Mouse (Mus musculus): Measurements from ENCODE around the gene Chst15. TPM values are rescaled to one million over a fixed set of nuclear protein-coding genes. Genes with fewer than 3 reads are reported as not detected.

Gene Chst15
- polyA plus RNA-seq, 1 experiment from 2014 or later, result 18.3 TPM

DNA sequence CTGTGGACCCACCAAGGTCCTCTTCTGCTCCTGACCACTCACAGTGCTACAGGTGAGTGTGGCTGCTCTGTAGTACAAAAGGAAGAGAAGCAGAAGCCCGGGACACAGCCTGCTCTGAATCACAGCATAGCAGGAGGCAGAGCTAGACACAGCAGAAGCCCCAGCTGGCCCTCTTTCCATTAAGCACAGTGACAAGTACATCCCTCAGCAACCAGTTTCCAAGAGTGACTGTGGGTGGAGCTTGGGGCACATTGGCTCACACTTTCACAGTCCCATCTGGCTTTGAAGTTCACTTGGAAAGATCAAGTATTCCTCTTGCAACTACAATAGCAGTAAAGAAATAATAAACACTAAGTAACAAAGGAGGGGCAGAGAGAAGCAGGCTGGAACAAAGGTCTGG is 32.2 kb downstream of the Chst15 start:
- no peak for TF ChIP-seq CTCF (IDR thresholded peaks at IDR 0.05; ENCODE audit: low read depth)
- 23% methylated on average over 1 of the region's 1 CpGs for WGBS
- no peaks in the 10 kb centered on the region for H3K36me3 ChIP-seq (ENCODE audit: insufficient read depth)
- peak overlapping the region; percentile 62; the same call in 1 of the 2 replicates for H3K27ac ChIP-seq (ENCODE audit: low read depth)
- no peak overlapping the region for H3K4me3 ChIP-seq (ENCODE audit: low read depth, low read length)
- no peaks in the 10 kb centered on the region for H3K27me3 ChIP-seq (ENCODE audit: insufficient read depth, low read length)
- no peak overlapping the region for H3K9ac ChIP-seq
- DNase-seq (peak; percentile 79), ATAC-seq (ENCODE audit: insufficient read depth) (peak; percentile 21; the same call in 1 of the 2 replicates)
- H3K9me3 ChIP-seq (ENCODE audit: low read depth, low read length), result no peaks in the 10 kb centered on the region
- H3K4me2 ChIP-seq, result no peak overlapping the region
- peaks cover 34% of the 10 kb centered on the region for H3K4me1 ChIP-seq (ENCODE audit: insufficient read depth)

DNA sequence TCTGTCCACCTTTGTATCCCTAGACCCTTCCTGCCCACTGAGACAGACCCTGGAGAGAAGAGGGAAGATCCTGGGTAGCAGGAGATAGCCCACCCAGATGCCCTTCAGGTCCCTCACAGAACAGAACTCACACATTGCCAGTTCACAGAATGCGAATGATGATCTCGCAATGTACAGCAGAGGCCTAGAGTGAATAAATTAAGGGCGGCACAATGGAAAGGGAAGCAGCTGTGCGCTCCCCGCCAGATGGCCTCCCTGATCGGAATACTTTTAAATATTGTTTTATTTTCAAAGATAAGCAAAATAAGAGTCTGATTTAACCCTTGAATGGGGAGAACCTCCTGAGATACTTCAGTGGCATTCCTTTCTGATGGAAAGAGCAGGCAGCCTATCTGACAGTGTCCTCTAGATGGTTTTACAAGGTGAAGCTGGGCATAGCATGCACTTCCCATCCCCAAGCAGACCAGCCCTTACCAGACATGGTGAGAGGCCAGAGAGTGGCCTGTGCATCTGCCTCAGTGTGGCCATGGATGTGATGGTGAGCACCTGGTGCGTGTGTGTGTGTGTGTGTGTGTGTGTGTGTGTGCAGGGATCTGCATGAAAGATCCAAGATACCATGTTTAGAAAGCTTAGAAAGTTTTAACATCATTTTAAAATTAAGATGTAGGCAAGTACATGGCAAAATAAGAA is 32.8 kb downstream of the Chst15 start:
- DNase-seq (peak; percentile 59), ATAC-seq (ENCODE audit: insufficient read depth) (no peak)
- no peak for TF ChIP-seq CTCF (IDR thresholded peaks at IDR 0.05; ENCODE audit: low read depth)
- H3K4me2 ChIP-seq, result no peak overlapping the region
- WGBS, result 38% methylated on average over 7 of the region's 7 CpGs
- H3K27me3 ChIP-seq (ENCODE audit: insufficient read depth, low read length), result no peaks in the 10 kb centered on the region
- no peak overlapping the region for H3K9ac ChIP-seq
- peak overlapping the region; percentile 62; the same call in 1 of the 2 replicates for H3K27ac ChIP-seq (ENCODE audit: low read depth)
- H3K4me3 ChIP-seq (ENCODE audit: low read depth, low read length), result no peak overlapping the region
- no peaks in the 10 kb centered on the region for H3K36me3 ChIP-seq (ENCODE audit: insufficient read depth)
- no peaks in the 10 kb centered on the region for H3K9me3 ChIP-seq (ENCODE audit: low read depth, low read length)
- peaks cover 34% of the 10 kb centered on the region for H3K4me1 ChIP-seq (ENCODE audit: insufficient read depth)

DNA sequence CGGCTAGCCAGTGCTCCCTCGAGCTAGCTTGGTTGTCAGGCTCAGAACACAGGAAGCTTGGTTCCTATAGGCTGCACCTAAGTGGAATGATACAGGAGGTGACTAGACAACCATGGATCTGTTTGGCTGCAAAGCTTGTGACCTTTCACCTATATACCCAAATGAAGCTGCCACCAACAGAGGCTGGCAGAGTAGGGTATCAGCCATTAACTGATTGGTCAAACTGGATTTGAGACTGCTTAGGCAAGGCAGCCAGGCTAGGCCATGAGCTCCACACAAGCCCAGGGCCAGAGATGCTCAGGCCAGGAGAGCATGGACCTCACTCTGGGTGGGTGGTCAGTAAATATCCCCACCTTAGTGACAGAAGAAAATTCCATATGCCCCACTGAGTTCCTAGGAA is 34.5 kb downstream of the Chst15 start:
- no peak overlapping the region for H3K4me2 ChIP-seq
- no peak overlapping the region for H3K9ac ChIP-seq
- no peak for ATAC-seq (ENCODE audit: insufficient read depth)
- peaks cover 24% of the 10 kb centered on the region for H3K4me1 ChIP-seq (ENCODE audit: insufficient read depth)
- H3K9me3 ChIP-seq (ENCODE audit: low read depth, low read length), result no peaks in the 10 kb centered on the region
- no peak for TF ChIP-seq CTCF (IDR thresholded peaks at IDR 0.05; ENCODE audit: low read depth)
- WGBS, result 81% methylated on average over 2 of the region's 2 CpGs
- H3K27me3 ChIP-seq (ENCODE audit: insufficient read depth, low read length), result no peaks in the 10 kb centered on the region
- H3K36me3 ChIP-seq (ENCODE audit: insufficient read depth), result no peaks in the 10 kb centered on the region
- no peak overlapping the region for H3K4me3 ChIP-seq (ENCODE audit: low read depth, low read length)
- no peak overlapping the region for H3K27ac ChIP-seq (ENCODE audit: low read depth)
- no peak for DNase-seq

DNA sequence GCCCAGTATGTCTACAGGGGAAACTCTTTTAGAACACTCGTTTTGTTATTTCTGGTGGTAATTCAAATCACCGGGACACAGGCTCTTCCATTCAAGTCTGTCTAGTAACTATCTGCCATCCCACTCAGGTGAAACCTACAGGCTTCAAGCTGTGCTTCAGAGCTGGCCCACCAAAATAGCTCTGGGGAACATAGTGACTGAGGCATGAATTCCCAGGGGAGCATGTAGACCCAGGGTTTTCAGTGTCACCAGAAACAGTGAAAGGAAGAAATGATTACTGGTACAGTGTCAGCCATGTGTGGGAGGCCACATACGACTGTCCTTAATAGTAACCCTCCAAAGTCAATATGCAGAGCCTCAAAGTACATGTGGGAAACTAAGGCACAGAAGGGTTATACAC is 34.9 kb downstream of the Chst15 start:
- Histone ChIP-seq H3K27me3 (ENCODE audit: insufficient read depth, low read length) (no peaks in the 10 kb centered on the region), H3K27ac (ENCODE audit: low read depth) (no peak overlapping the region), H3K9me3 (ENCODE audit: low read depth, low read length) (no peaks in the 10 kb centered on the region), H3K4me2 (no peak overlapping the region), H3K4me1 (ENCODE audit: insufficient read depth) (peaks cover 20% of the 10 kb centered on the region), H3K4me3 (ENCODE audit: low read depth, low read length) (no peak overlapping the region), H3K9ac (no peak overlapping the region), H3K36me3 (ENCODE audit: insufficient read depth) (no peaks in the 10 kb centered on the region)
- 68% methylated on average over 3 of the region's 3 CpGs for WGBS
- no peak for ATAC-seq (ENCODE audit: insufficient read depth)
- TF ChIP-seq CTCF (IDR thresholded peaks at IDR 0.05; ENCODE audit: low read depth), result no peak
- DNase-seq, result no peak

DNA sequence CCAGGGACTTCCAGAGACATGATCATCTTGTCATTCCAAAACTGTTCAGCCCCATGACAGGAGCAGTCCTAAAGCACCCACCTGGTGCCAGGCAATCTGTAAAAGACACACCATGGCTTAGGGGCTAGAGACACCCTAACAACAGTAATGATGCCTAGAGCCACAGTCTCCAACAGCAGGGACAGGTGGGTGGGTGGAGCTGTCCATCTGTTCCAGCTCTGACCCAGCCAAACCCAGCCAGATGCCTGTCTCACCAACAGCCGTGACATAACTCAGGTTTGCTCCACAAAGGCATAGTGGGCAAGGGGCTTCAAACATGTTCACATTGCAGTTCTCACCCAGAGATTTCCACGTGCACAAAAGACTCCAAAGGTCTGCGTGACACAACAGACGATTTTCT is 35.3 kb downstream of the Chst15 start:
- H3K4me2 ChIP-seq, result no peak overlapping the region
- peaks cover 17% of the 10 kb centered on the region; the same call in 1 of the 2 replicates for H3K4me1 ChIP-seq (ENCODE audit: insufficient read depth)
- 71% methylated on average over 4 of the region's 4 CpGs for WGBS
- H3K27ac ChIP-seq (ENCODE audit: low read depth), result no peak overlapping the region
- no peak for TF ChIP-seq CTCF (IDR thresholded peaks at IDR 0.05; ENCODE audit: low read depth)
- H3K9me3 ChIP-seq (ENCODE audit: low read depth, low read length), result no peaks in the 10 kb centered on the region
- no peak overlapping the region for H3K4me3 ChIP-seq (ENCODE audit: low read depth, low read length)
- ATAC-seq (ENCODE audit: insufficient read depth) (no peak), DNase-seq (no peak)
- H3K9ac ChIP-seq, result no peak overlapping the region
- no peaks in the 10 kb centered on the region for H3K27me3 ChIP-seq (ENCODE audit: insufficient read depth, low read length)
- no peaks in the 10 kb centered on the region for H3K36me3 ChIP-seq (ENCODE audit: insufficient read depth)

DNA sequence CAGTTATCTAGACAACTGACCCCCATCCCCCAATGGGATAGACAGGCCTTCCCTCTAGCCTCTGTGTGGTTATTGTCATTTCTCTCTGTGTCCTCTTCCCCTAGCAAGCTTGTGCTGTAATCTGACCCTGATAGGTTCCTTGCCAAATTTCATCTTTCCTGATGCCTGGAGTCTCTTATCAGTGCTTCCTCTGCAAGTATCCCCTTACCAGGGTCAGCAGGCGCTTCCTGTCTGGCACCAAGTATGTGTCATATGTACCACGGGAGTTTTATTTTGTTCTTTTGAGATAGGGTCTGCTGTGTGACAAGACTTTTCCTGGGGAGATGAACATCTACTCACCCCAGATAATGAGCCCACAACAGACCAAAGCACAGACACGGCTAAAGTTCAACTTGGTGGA is 38.4 kb downstream of the Chst15 start:
- no peaks in the 10 kb centered on the region for H3K27me3 ChIP-seq (ENCODE audit: insufficient read depth, low read length)
- H3K9me3 ChIP-seq (ENCODE audit: low read depth, low read length), result no peaks in the 10 kb centered on the region
- H3K9ac ChIP-seq, result no peak overlapping the region
- 45% methylated on average over 3 of the region's 3 CpGs for WGBS
- no peaks in the 10 kb centered on the region; the same call in 1 of the 2 replicates for H3K4me1 ChIP-seq (ENCODE audit: insufficient read depth)
- peak overlapping the region; percentile 67; the same call in 1 of the 2 replicates for H3K27ac ChIP-seq (ENCODE audit: low read depth)
- peak; percentile 68 for DNase-seq
- no peak overlapping the region for H3K4me2 ChIP-seq
- no peak overlapping the region for H3K4me3 ChIP-seq (ENCODE audit: low read depth, low read length)
- H3K36me3 ChIP-seq (ENCODE audit: insufficient read depth), result no peaks in the 10 kb centered on the region
- TF ChIP-seq CTCF (IDR thresholded peaks at IDR 0.05; ENCODE audit: low read depth), result no peak
- ATAC-seq (ENCODE audit: insufficient read depth), result peak; percentile 66; the same call in 1 of the 2 replicates

DNA sequence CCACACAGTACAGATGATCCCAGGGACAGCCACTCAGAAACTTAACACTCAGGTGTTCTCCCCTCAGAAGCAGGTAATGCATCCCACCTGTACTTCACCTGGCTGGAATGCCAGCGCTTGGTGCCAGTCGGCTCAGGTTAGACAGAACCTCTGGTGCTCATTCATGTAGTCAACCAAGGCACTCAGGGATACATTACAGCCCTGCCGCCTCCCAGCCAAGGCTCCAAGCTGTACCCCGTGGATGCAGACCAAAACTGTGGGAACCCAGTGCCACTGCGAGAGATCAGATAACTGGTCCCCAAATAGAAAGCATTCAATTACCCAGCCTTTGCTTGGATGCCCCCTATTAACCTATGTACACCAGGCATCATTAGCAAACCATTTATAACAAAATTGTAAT is 40.7 kb downstream of the Chst15 start:
- 90% methylated on average over 5 of the region's 5 CpGs for WGBS
- H3K4me2 ChIP-seq, result no peak overlapping the region
- H3K4me3 ChIP-seq (ENCODE audit: low read depth, low read length), result no peak overlapping the region
- no peak overlapping the region for H3K27ac ChIP-seq (ENCODE audit: low read depth)
- TF ChIP-seq CTCF (IDR thresholded peaks at IDR 0.05; ENCODE audit: low read depth), result no peak
- no peaks in the 10 kb centered on the region for H3K9me3 ChIP-seq (ENCODE audit: low read depth, low read length)
- no peaks in the 10 kb centered on the region for H3K27me3 ChIP-seq (ENCODE audit: insufficient read depth, low read length)
- no peaks in the 10 kb centered on the region for H3K36me3 ChIP-seq (ENCODE audit: insufficient read depth)
- no peaks in the 10 kb centered on the region for H3K4me1 ChIP-seq (ENCODE audit: insufficient read depth)
- ATAC-seq (ENCODE audit: insufficient read depth) (no peak), DNase-seq (no peak)
- H3K9ac ChIP-seq, result no peak overlapping the region
